Mouse (Mus musculus): ENCODE measurements at regions not wholly inside any gene's neighbourhood (a gene's known extent, or its start where the extent isn't known, plus 50 kb on each side); places are given as distances from the start of the nearest gene placed in this dataset.
A peak's percentile ranks its signal among the peaks of the same experiment; 100 is the strongest.
"Not testable (repeated sequence)": the region's sequence is repeated elsewhere in the genome, so short reads cannot be mapped to it uniquely, and the experiment has no call there.

DNA sequence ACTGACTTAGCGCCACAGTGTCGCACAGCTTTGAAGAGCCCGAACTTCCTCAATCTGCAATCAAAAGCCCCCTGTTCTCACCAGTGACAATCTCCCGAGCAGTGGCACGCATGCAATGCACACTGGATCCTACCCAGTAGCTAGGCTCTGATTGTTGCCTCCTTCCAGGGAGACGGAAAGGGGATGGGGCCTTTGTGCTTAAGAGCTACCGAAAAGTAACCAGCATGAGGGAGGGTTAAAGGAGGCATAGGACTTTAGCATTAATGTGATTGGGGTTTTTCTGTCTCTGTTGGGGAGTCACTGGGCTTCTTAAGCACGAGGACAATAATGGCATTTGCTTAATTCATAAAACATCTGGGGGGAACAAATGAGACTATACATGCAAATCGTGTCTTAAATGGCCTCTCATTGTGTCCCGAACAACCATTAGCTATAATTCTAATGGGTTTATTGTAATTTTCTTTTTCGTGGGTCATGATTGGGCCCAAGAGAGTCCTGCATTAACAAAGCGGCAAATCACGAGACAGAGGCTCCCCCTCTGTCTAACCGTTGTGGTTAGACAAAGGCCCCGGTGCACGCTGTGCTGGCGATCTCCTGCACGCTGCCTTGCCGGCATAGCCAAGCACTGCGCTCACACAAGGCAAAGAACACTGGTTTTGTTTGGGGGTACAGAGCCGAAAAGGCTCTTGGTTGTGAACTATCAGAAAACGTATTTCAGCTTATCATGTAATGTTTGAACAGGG is 223.2 kb downstream of the Dact1 start:
- H3K4me2 ChIP-seq: no peak overlapping the region
- H3K27me3 ChIP-seq: 0 out of 2 replicates have a peak, but pooled peaks cover 2% of the 10 kb centered on the region
- no peaks in the 10 kb centered on the region for H3K4me1 ChIP-seq (replicated peaks)
- no peak overlapping the region for H3K9ac ChIP-seq (replicated peaks)
- H3K4me3 ChIP-seq (replicated peaks): no peak overlapping the region
- ATAC-seq (ENCODE audit: insufficient number of reproducible peaks, insufficient read depth, low FRiP score, low TSS enrichment, low read depth): no peak
- 83% methylated on average over 22 of the region's 22 CpGs for WGBS
- H3K27ac ChIP-seq: no peak overlapping the region
- H3K36me3 ChIP-seq: no peaks in the 10 kb centered on the region
- no peaks in the 10 kb centered on the region for H3K9me3 ChIP-seq

DNA sequence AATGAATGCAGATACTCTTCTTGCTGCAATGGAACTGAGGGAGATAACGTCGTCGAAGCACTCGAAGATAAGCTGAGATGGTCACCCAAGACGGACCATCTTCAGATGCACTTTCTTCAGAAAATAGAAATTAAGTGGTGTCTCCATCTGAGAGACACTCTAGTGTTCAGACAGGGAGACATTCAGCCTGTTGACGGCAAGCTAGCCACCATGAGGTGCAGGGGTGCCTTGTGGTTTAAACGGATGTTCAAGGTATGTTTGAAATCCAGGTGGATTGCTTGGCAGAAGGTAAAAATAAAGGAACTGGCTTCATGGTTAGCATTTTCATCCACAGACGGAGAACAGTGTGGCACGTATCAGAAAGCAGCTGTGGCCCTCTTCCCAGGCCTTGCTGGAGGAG is 224.0 kb downstream of the Dact1 start:
- Histone ChIP-seq H3K27ac (no peak overlapping the region), H3K27me3 (0 out of 2 replicates have a peak, but pooled peaks cover 2% of the 10 kb centered on the region), H3K36me3 (no peaks in the 10 kb centered on the region), H3K4me2 (no peak overlapping the region), H3K9ac (replicated peaks) (no peak overlapping the region), H3K4me3 (replicated peaks) (no peak overlapping the region), H3K4me1 (replicated peaks) (no peaks in the 10 kb centered on the region), H3K9me3 (no peaks in the 10 kb centered on the region)
- 94% methylated on average over 9 of the region's 9 CpGs for WGBS
- ATAC-seq (ENCODE audit: insufficient number of reproducible peaks, insufficient read depth, low FRiP score, low TSS enrichment, low read depth): no peak

GRCm38 (mm10) chr12:71534199-71534598 is 224.5 kb downstream of the Dact1 start:
- 0 out of 2 replicates have a peak, but pooled peaks cover 2% of the 10 kb centered on the region for H3K27me3 ChIP-seq
- no peak for ATAC-seq (ENCODE audit: insufficient number of reproducible peaks, insufficient read depth, low FRiP score, low TSS enrichment, low read depth)

DNA sequence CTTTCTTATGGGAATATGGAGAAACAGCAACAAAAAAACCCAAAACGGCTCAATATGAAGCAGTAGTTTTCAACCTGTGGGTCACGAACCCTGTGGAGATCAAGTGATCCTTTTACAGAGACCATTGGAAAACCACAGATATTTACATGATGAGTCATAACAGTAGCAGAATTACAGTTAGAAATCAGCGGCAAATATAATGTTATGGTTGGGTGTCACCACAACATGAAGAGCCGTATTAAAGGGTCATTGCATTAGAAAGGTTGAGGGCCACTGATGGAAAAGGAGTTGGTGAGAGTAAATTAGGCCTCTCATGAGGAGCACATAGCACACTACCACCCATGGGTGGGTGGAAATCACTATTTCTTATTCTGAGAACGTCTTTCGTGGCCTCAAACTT is 225.6 kb downstream of the Dact1 start:
- H3K36me3 ChIP-seq: no peaks in the 10 kb centered on the region
- no peaks in the 10 kb centered on the region for H3K9me3 ChIP-seq
- WGBS: 92% methylated on average over 6 of the region's 6 CpGs
- no peak overlapping the region for H3K9ac ChIP-seq (replicated peaks)
- ATAC-seq (ENCODE audit: insufficient number of reproducible peaks, insufficient read depth, low FRiP score, low TSS enrichment, low read depth): no peak
- no peaks in the 10 kb centered on the region for H3K4me1 ChIP-seq (replicated peaks)
- H3K4me2 ChIP-seq: no peak overlapping the region
- H3K27me3 ChIP-seq: 0 out of 2 replicates have a peak, but pooled peaks cover 2% of the 10 kb centered on the region
- H3K4me3 ChIP-seq (replicated peaks): no peak overlapping the region
- no peak overlapping the region for H3K27ac ChIP-seq

More at GRCm38 (mm10) chr12:71534199-71534598, 224.5 kb downstream of the Dact1 start:
- Histone ChIP-seq H3K9ac (replicated peaks) (no peak overlapping the region), H3K9me3 (no peaks in the 10 kb centered on the region), H3K4me2 (no peak overlapping the region), H3K4me3 (replicated peaks) (no peak overlapping the region), H3K36me3 (no peaks in the 10 kb centered on the region), H3K27ac (no peak overlapping the region), H3K4me1 (replicated peaks) (no peaks in the 10 kb centered on the region)
- WGBS: 64% methylated on average over 4 of the region's 4 CpGs

- ATAC-seq (ENCODE audit: insufficient number of reproducible peaks, insufficient read depth, low FRiP score, low TSS enrichment, low read depth); H3K9ac ChIP-seq (replicated peaks); H3K36me3 ChIP-seq; H3K9me3 ChIP-seq; H3K4me2 ChIP-seq; H3K4me1 ChIP-seq (replicated peaks); H3K27me3 ChIP-seq; H3K4me3 ChIP-seq (replicated peaks); H3K27ac ChIP-seq: not testable (repeated sequence)
- WGBS: 90% methylated on average over 3 of the region's 3 CpGs
Measured at GRCm38 (mm10) chr12:71535831-71536230, 226.1 kb downstream of the Dact1 start.

DNA sequence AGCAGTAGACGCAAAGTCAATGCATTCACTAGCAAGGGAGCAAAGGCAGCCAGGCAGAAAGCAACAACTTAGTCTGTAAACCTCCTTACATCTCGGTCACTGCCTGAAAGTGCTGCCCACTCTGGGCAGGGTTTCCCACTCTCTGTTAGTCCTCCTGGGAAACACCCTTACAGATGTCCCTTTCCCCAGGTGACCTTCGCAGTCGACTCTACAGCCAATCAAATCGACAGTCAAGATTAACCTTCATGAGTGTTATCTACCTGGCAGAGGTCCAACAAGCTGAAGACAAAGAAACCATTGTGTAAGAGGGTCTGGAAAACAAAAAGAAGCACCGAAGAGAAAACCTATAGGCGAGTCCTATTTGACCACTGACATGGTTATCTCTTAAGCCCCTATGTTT is 229.0 kb downstream of the Dact1 start:
- Histone ChIP-seq H3K9ac (replicated peaks) (no peak overlapping the region), H3K4me1 (replicated peaks) (peaks cover 18% of the 10 kb centered on the region), H3K27me3 (0 out of 2 replicates have a peak, but pooled peaks cover 2% of the 10 kb centered on the region), H3K36me3 (no peaks in the 10 kb centered on the region), H3K4me3 (replicated peaks) (no peak overlapping the region), H3K9me3 (no peaks in the 10 kb centered on the region), H3K4me2 (no peak overlapping the region), H3K27ac (no peak overlapping the region)
- WGBS: 89% methylated on average over 7 of the region's 7 CpGs
- no peak for ATAC-seq (ENCODE audit: insufficient number of reproducible peaks, insufficient read depth, low FRiP score, low TSS enrichment, low read depth)

- 77% methylated on average over 11 of the region's 11 CpGs for WGBS
- ATAC-seq (ENCODE audit: insufficient number of reproducible peaks, insufficient read depth, low FRiP score, low TSS enrichment, low read depth): no peak
- Histone ChIP-seq H3K9me3 (no peaks in the 10 kb centered on the region), H3K27me3 (0 out of 2 replicates have a peak, but pooled peaks cover 2% of the 10 kb centered on the region), H3K9ac (replicated peaks) (no peak overlapping the region), H3K27ac (no peak overlapping the region), H3K4me2 (no peak overlapping the region), H3K4me1 (replicated peaks) (peaks cover 33% of the 10 kb centered on the region), H3K4me3 (replicated peaks) (no peak overlapping the region), H3K36me3 (no peaks in the 10 kb centered on the region)
Measured at GRCm38 (mm10) chr12:71540279-71540678, 230.6 kb downstream of the Dact1 start.

- Histone ChIP-seq H3K27ac (no peak overlapping the region; the same call in 1 of the 2 replicates), H3K9me3 (no peaks in the 10 kb centered on the region), H3K4me3 (replicated peaks) (no peak overlapping the region), H3K36me3 (no peaks in the 10 kb centered on the region), H3K27me3 (no peaks in the 10 kb centered on the region), H3K9ac (replicated peaks) (no peak overlapping the region), H3K4me1 (replicated peaks) (peaks cover 33% of the 10 kb centered on the region), H3K4me2 (no peak overlapping the region)
- ATAC-seq (ENCODE audit: insufficient number of reproducible peaks, insufficient read depth, low FRiP score, low TSS enrichment, low read depth): no peak
- 83% methylated on average over 2 of the region's 2 CpGs for WGBS
Measured at GRCm38 (mm10) chr12:71541961-71542360, 232.3 kb downstream of the Dact1 start.

DNA sequence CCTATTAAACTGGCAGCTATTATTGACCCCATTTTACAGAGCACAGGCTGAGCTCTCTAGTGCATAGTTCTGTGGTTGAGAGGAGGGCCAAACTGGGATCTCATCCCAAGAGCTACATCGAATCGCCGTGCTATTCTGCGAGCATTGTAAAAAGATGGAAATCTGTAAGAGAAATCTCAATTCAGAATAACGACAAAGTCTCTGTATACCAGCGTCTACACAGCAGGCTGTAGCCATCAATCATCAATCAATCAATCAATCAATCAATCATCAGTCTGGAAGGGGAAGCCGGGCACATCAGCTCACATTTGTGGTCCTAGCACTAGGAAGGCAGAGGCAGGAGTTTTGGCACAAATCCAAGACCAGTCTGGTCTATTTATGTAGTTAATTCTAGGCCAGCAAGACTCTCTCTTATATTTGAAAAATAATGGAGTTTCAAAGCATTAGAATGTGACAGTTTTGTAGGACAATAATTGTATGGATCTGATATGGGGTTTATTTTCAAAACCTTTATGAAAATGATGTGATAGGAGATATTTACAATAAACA is 234.0 kb downstream of the Dact1 start:
- H3K36me3 ChIP-seq: no peaks in the 10 kb centered on the region
- no peaks in the 10 kb centered on the region for H3K27me3 ChIP-seq
- ATAC-seq (ENCODE audit: insufficient number of reproducible peaks, insufficient read depth, low FRiP score, low TSS enrichment, low read depth): no peak
- H3K4me1 ChIP-seq (replicated peaks): peaks cover 33% of the 10 kb centered on the region
- no peak overlapping the region for H3K27ac ChIP-seq
- no peaks in the 10 kb centered on the region for H3K9me3 ChIP-seq
- H3K4me2 ChIP-seq: no peak overlapping the region
- no peak overlapping the region for H3K4me3 ChIP-seq (replicated peaks)
- H3K9ac ChIP-seq (replicated peaks): no peak overlapping the region
- WGBS: 66% methylated on average over 7 of the region's 7 CpGs

DNA sequence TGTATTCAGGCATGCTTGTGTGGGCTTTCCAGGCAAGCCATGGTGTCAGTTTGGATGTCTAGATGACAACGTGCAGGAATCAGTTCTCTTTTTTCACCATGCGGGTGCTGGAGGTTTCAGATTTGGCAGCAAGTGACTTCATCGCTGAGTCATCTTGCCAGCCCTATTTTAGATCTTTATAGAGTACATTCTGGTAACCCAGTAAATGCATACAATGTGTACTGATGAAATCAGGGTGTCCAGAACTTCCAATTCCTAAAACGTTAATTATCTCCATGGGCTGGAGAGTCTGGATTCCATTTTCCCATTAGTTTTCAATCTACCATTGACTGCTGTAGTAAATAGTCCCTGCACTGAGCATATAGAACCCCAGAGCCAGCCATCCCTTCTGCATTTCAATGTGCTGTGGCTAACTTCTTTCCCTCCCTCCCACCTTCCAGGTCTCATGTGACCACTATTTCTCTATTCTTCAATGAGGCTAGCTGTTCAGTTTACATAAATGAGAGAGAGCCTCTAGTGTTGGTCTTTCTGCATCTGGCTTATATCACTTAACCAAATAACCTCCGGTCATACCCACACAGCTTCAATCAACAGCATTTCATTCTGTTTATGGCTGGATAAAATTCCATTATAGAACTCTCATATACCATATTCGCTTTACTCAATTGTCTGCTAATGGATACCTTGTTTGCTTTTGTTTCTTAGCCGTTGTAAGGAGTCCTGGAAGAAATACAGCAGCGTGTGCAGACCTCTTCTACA is 234.9 kb downstream of the Dact1 start:
- no peak for ATAC-seq (ENCODE audit: insufficient number of reproducible peaks, insufficient read depth, low FRiP score, low TSS enrichment, low read depth)
- no peak overlapping the region for H3K4me3 ChIP-seq (replicated peaks)
- 57% methylated on average over 8 of the region's 8 CpGs for WGBS
- H3K4me1 ChIP-seq (replicated peaks): peaks cover 39% of the 10 kb centered on the region
- no peaks in the 10 kb centered on the region for H3K36me3 ChIP-seq
- H3K27me3 ChIP-seq: no peaks in the 10 kb centered on the region
- H3K27ac ChIP-seq: peak overlapping the region; percentile 45; the same call in 1 of the 2 replicates
- no peak overlapping the region for H3K4me2 ChIP-seq
- no peaks in the 10 kb centered on the region for H3K9me3 ChIP-seq
- H3K9ac ChIP-seq (replicated peaks): no peak overlapping the region

DNA sequence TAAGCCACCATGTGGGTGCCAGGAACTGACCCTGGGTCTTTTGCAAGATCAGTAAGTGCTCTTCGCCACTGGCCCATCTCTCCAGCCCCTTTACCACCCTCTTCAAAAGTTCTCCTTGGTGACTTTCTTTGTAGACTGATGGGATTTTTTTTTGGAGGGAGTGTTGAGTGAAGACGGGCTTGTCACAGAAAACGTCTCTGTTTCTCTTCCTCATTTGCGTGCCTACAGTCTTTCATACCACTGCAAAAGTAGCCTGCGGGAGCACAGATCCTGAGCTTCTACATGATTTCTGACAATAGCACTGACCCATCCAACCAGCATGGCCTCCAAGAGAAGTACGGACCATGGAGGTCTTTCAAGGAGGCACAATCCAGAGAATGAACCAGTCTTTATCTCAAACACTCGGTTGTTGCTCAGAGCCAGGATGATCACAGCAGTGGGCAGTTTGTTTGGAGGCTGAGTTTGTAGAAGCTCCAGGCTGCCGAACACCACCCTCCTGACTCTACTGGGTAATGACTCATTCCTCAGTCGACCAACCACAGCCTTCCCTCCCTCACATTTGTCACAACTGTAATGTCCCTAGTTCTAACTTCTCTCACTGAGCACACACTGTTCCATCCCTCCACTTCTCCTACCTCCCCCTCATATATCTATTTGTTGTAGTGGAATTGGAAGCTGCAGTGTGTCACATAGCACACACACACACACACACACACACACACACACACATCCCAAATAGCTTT is 237.0 kb downstream of the Dact1 start:
- no peak overlapping the region for H3K4me2 ChIP-seq
- no peak overlapping the region for H3K27ac ChIP-seq
- no peaks in the 10 kb centered on the region for H3K27me3 ChIP-seq
- no peak overlapping the region for H3K4me3 ChIP-seq (replicated peaks)
- WGBS: 89% methylated on average over 9 of the region's 9 CpGs
- no peaks in the 10 kb centered on the region for H3K9me3 ChIP-seq
- H3K9ac ChIP-seq (replicated peaks): no peak overlapping the region
- no peaks in the 10 kb centered on the region for H3K36me3 ChIP-seq
- H3K4me1 ChIP-seq (replicated peaks): peaks cover 39% of the 10 kb centered on the region
- ATAC-seq (ENCODE audit: insufficient number of reproducible peaks, insufficient read depth, low FRiP score, low TSS enrichment, low read depth): no peak

Measured in limb, embryonic 12.5 days (tissue).